Mouse (Mus musculus) liver, embryonic 13.5 days (tissue): Measurements from ENCODE around the gene Pik3cd. TPM values are rescaled to one million over a fixed set of nuclear protein-coding genes. Genes with fewer than 3 reads are reported as not detected.

Experiments
- ATAC-seq: fragments of 200-750 bp; cut with Nextera tagmentation; 2 replicates; pipeline ENCODE4 v1.8.0; 2017; ENCODE audit warnings: low read depth, mild to moderate bottlenecking, moderate number of reproducible peaks, moderate library complexity
- DNase-seq: peaks from one replicate; pipeline ENCODE4 v3.0.0; 2022
- H3K27ac ChIP-seq: fragments of 300-500 bp; sonication (generic); 2 replicates; pipeline ENCODE4 v1.5.1; 2015; ENCODE audit warnings: moderate library complexity, mild to moderate bottlenecking, inconsistent platforms
- H3K27me3 ChIP-seq: fragments of 300-500 bp; sonication (generic); 2 replicates; pipeline ENCODE4 v1.6.1; 2015; ENCODE audit warnings: mild to moderate bottlenecking, inconsistent platforms
- H3K36me3 ChIP-seq: fragments of 300-500 bp; sonication (generic); 2 replicates; pipeline ENCODE4 v1.6.1; 2015; ENCODE audit warnings: mild to moderate bottlenecking, inconsistent platforms
- H3K4me1 ChIP-seq: fragments of 300-500 bp; sonication (generic); replicated peaks from 2 replicates; pipeline ENCODE4 v1.6.1; 2015; ENCODE audit warnings: inconsistent platforms
- H3K4me2 ChIP-seq: fragments of 300-500 bp; sonication (generic); 2 replicates; pipeline ENCODE4 v1.6.1; 2015; ENCODE audit warnings: inconsistent platforms, mild to moderate bottlenecking, moderate library complexity
- H3K4me3 ChIP-seq: fragments of 300-500 bp; sonication (generic); replicated peaks from 2 replicates; pipeline ENCODE4 v1.5.1; 2015; ENCODE audit warnings: mild to moderate bottlenecking, inconsistent platforms
- H3K9ac ChIP-seq: fragments of 300-500 bp; sonication (generic); 2 replicates; pipeline ENCODE4 v1.6.1; 2015; ENCODE audit warnings: mild to moderate bottlenecking, inconsistent platforms
- H3K9me3 ChIP-seq: fragments of 300-500 bp; sonication (generic); replicated peaks from 2 replicates; pipeline ENCODE4 v1.6.1; 2016; ENCODE audit warnings: inconsistent platforms
- WGBS: fragments of 180-500 bp; shearing (Covaris S2); methylation state at CpG from one replicate; pipeline ENCODE4 v1.1.7; 2015; ENCODE audit not compliant: insufficient replicate concordance; 5-methylcytosine and 5-hydroxymethylcytosine counted together
- polyA plus RNA-seq: library from polyadenylated mRNA; unstranded; fragments of >200 nt; fragmentation: Nextera tagmentation; extraction: Ambion mirVana; gene quantifications from 2 replicates; pipeline ENCODE4 v1.2.1, GENCODE M21; 2015

Pik3cd gene
- polyA plus RNA-seq, 1 experiment from 2014 or later = 5.6 TPM

- DNase-seq = no peak
- Histone ChIP-seq H3K4me3 (no peak overlapping the region), H3K4me2 (no peak overlapping the region), H3K4me1 (peaks cover 5% of the 10 kb centered on the region; the same call in 1 of the 2 replicates), H3K9me3 (no peaks in the 10 kb centered on the region), H3K27ac (no peak overlapping the region), H3K27me3 (no peaks in the 10 kb centered on the region), H3K36me3 (peaks cover 88% of the 10 kb centered on the region), H3K9ac (no peak overlapping the region)
- peak; percentile 22; the same call in 1 of the 2 replicates for ATAC-seq
- WGBS = 72% methylated on average over 17 of the region's 17 CpGs
These were observed 21.7 kb upstream of the Pik3cd start for GRCm38 (mm10) chr4:149723855-149724731.

GRCm38 (mm10) chr4:149723021-149723390 lies 20.6 kb upstream of the Pik3cd start:
- ATAC-seq = no peak
- peaks cover 5% of the 10 kb centered on the region; the same call in 1 of the 2 replicates for H3K4me1 ChIP-seq
- no peak overlapping the region for H3K27ac ChIP-seq
- no peak overlapping the region for H3K4me3 ChIP-seq
- H3K27me3 ChIP-seq = no peaks in the 10 kb centered on the region
- 88% methylated on average over 12 of the region's 12 CpGs for WGBS
- H3K36me3 ChIP-seq = peaks cover 90% of the 10 kb centered on the region
- no peak overlapping the region for H3K9ac ChIP-seq
- H3K9me3 ChIP-seq = no peaks in the 10 kb centered on the region
- no peak for DNase-seq
- no peak overlapping the region for H3K4me2 ChIP-seq

GRCm38 (mm10) chr4:149722104-149723020 lies 20.0 kb upstream of the Pik3cd start:
- no peaks in the 10 kb centered on the region for H3K27me3 ChIP-seq
- no peak overlapping the region for H3K9ac ChIP-seq
- no peak overlapping the region for H3K4me3 ChIP-seq
- 81% methylated on average over 24 of the region's 24 CpGs for WGBS
- no peak for ATAC-seq
- H3K36me3 ChIP-seq = peaks cover 90% of the 10 kb centered on the region
- no peak overlapping the region for H3K27ac ChIP-seq
- DNase-seq = no peak
- H3K4me2 ChIP-seq = no peak overlapping the region
- peaks cover 5% of the 10 kb centered on the region; the same call in 1 of the 2 replicates for H3K4me1 ChIP-seq
- no peaks in the 10 kb centered on the region for H3K9me3 ChIP-seq

GRCm38 (mm10) chr4:149721163-149721562 lies 18.8 kb upstream of the Pik3cd start:
- Histone ChIP-seq H3K36me3 (peaks cover 90% of the 10 kb centered on the region), H3K4me3 (no peak overlapping the region), H3K27me3 (no peaks in the 10 kb centered on the region), H3K27ac (no peak overlapping the region), H3K4me2 (no peak overlapping the region), H3K9ac (no peak overlapping the region), H3K9me3 (no peaks in the 10 kb centered on the region), H3K4me1 (peaks cover 5% of the 10 kb centered on the region; the same call in 1 of the 2 replicates)
- ATAC-seq (no peak), DNase-seq (no peak)
- WGBS = 78% methylated on average over 8 of the region's 8 CpGs

- 73% methylated on average over 6 of the region's 6 CpGs for WGBS
- DNase-seq = no peak
- Histone ChIP-seq H3K4me2 (no peak overlapping the region), H3K4me3 (no peak overlapping the region), H3K9me3 (no peaks in the 10 kb centered on the region), H3K27me3 (no peaks in the 10 kb centered on the region), H3K9ac (no peak overlapping the region), H3K36me3 (peaks cover 92% of the 10 kb centered on the region), H3K4me1 (no peaks in the 10 kb centered on the region), H3K27ac (no peak overlapping the region)
- ATAC-seq = no peak
These were observed 17.3 kb upstream of the Pik3cd start for GRCm38 (mm10) chr4:149719686-149720085.

GRCm38 (mm10) chr4:149714542-149714941 lies 12.2 kb upstream of the Pik3cd start:
- H3K36me3 ChIP-seq = peaks cover 49% of the 10 kb centered on the region
- no peak overlapping the region for H3K9ac ChIP-seq
- peaks cover 2% of the 10 kb centered on the region; the same call in 1 of the 2 replicates for H3K4me1 ChIP-seq
- 67% methylated on average over 3 of the region's 3 CpGs for WGBS
- H3K27ac ChIP-seq = no peak overlapping the region
- no peak overlapping the region for H3K4me3 ChIP-seq
- no peaks in the 10 kb centered on the region for H3K9me3 ChIP-seq
- H3K4me2 ChIP-seq = no peak overlapping the region
- ATAC-seq = no peak
- no peaks in the 10 kb centered on the region for H3K27me3 ChIP-seq
- DNase-seq = no peak

- 26% methylated on average over 7 of the region's 7 CpGs for WGBS
- no peak for DNase-seq
These were observed 9.6 kb upstream of the Pik3cd start for GRCm38 (mm10) chr4:149711955-149712354.

GRCm38 (mm10) chr4:149711485-149711884 lies 9.1 kb upstream of the Pik3cd start:
- 76% methylated on average over 5 of the region's 5 CpGs for WGBS
- Histone ChIP-seq H3K9me3 (no peaks in the 10 kb centered on the region), H3K36me3 (peaks cover 18% of the 10 kb centered on the region), H3K4me3 (no peak overlapping the region), H3K4me2 (no peak overlapping the region), H3K9ac (no peak overlapping the region), H3K27ac (no peak overlapping the region), H3K4me1 (peaks cover 2% of the 10 kb centered on the region; the same call in 1 of the 2 replicates), H3K27me3 (no peaks in the 10 kb centered on the region)
- no peak for DNase-seq
- no peak for ATAC-seq

More at GRCm38 (mm10) chr4:149711955-149712354, 9.6 kb upstream of the Pik3cd start:
- peaks cover 23% of the 10 kb centered on the region for H3K36me3 ChIP-seq
- no peaks in the 10 kb centered on the region for H3K27me3 ChIP-seq
- H3K9me3 ChIP-seq = no peaks in the 10 kb centered on the region
- H3K4me1 ChIP-seq = peaks cover 2% of the 10 kb centered on the region; the same call in 1 of the 2 replicates
- H3K27ac ChIP-seq = no peak overlapping the region
- ATAC-seq = no peak; the same call in 1 of the 2 replicates
- H3K4me3 ChIP-seq = no peak overlapping the region
- H3K4me2 ChIP-seq = no peak overlapping the region
- H3K9ac ChIP-seq = no peak overlapping the region

- Histone ChIP-seq H3K27ac (no peak overlapping the region), H3K27me3 (no peaks in the 10 kb centered on the region), H3K9me3 (no peaks in the 10 kb centered on the region), H3K9ac (no peak overlapping the region), H3K36me3 (peaks cover 9% of the 10 kb centered on the region), H3K4me3 (no peak overlapping the region), H3K4me2 (no peak overlapping the region), H3K4me1 (peaks cover 2% of the 10 kb centered on the region; the same call in 1 of the 2 replicates)
- peak; percentile 81 for ATAC-seq
- 17% methylated on average over 5 of the region's 5 CpGs for WGBS
- peak; percentile 32 for DNase-seq
These were observed 8.1 kb upstream of the Pik3cd start for GRCm38 (mm10) chr4:149710510-149710909.

- DNase-seq = no peak
- H3K9ac ChIP-seq = no peak overlapping the region
- no peak overlapping the region for H3K4me2 ChIP-seq
- no peak overlapping the region for H3K4me3 ChIP-seq
- H3K36me3 ChIP-seq = no peaks in the 10 kb centered on the region
- 74% methylated on average over 8 of the region's 8 CpGs for whole genome bisulfite sequencing
- H3K27ac ChIP-seq = no peak overlapping the region
- H3K9me3 ChIP-seq = no peaks in the 10 kb centered on the region
- ATAC-seq = no peak
- no peaks in the 10 kb centered on the region for H3K27me3 ChIP-seq
- peaks cover 22% of the 10 kb centered on the region for H3K4me1 ChIP-seq
These were observed 3.6 kb upstream of the Pik3cd start for GRCm38 (mm10) chr4:149705941-149706340.

GRCm38 (mm10) chr4:149705298-149705697 lies 2.9 kb upstream of the Pik3cd start:
- Histone ChIP-seq H3K27me3 (no peaks in the 10 kb centered on the region; the same call in 1 of the 2 replicates), H3K27ac (no peak overlapping the region), H3K36me3 (no peaks in the 10 kb centered on the region), H3K4me2 (no peak overlapping the region), H3K4me3 (no peak overlapping the region), H3K9ac (no peak overlapping the region), H3K4me1 (peaks cover 22% of the 10 kb centered on the region), H3K9me3 (no peaks in the 10 kb centered on the region)
- 34% methylated on average over 7 of the region's 7 CpGs for WGBS
- DNase-seq = no peak
- ATAC-seq = no peak
